Mouse (Mus musculus): ENCODE measurements around the gene Slc6a2. TPM values are rescaled to one million over a fixed set of nuclear protein-coding genes. Genes with fewer than 3 reads are reported as not detected.

Slc6a2 gene
- polyA plus RNA-seq (2021): not detected

GRCm38 (mm10) chr8:92959779-92960178 lies at the start of gene Slc6a2:
Gene Slc6a2, plus strand, starts transcription at chr8:92960079.
- in situ Hi-C loops (cut with MboI; ENCODE audit: low pct_unique_long_range_greater_than_20kb): no loop called here
- POLR2A ChIA-PET: interaction anchor here (0.6 kb wide), 1 partner anchor 314 kb away, joined by 3 read pairs; no protein-coding TSS in a partner anchor
- ATAC-seq: no peak
- H3K27me3 ChIP-seq: peaks cover 37% of the 10 kb centered on the region
- CTCF ChIA-PET: no interaction called here
- no peak for DNase-seq (ENCODE audit: low read depth, low spot score)
- no peak for TF ChIP-seq CTCF (IDR thresholded peaks at IDR 0.05)

GRCm38 (mm10) chr8:92911477-92911876 lies 48.4 kb upstream of the Slc6a2 start:
- no peak for DNase-seq (ENCODE audit: low read depth, low spot score)
- no peak for ATAC-seq
- in situ Hi-C loops (cut with MboI; ENCODE audit: low pct_unique_long_range_greater_than_20kb): no loop called here
- no peak for TF ChIP-seq CTCF (IDR thresholded peaks at IDR 0.05)
- no peaks in the 10 kb centered on the region for H3K27me3 ChIP-seq
- POLR2A ChIA-PET: no interaction called here
- CTCF ChIA-PET: no interaction called here

- H3K27me3 ChIP-seq: no peaks in the 10 kb centered on the region
- CTCF ChIA-PET: no interaction called here
- ATAC-seq (no peak), DNase-seq (ENCODE audit: low read depth, low spot score) (no peak)
- POLR2A ChIA-PET: no interaction called here
- in situ Hi-C loops (cut with MboI; ENCODE audit: low pct_unique_long_range_greater_than_20kb): no loop called here
- TF ChIP-seq CTCF (IDR thresholded peaks at IDR 0.05): no peak
Observed at GRCm38 (mm10) chr8:92913396-92913795, 46.5 kb upstream of the Slc6a2 start.

GRCm38 (mm10) chr8:92916082-92916481 lies 43.8 kb upstream of the Slc6a2 start:
- ChIA-PET POLR2A (no interaction called here), CTCF (interaction anchor here (0.8 to 1.1 kb wide), 2 partner anchors 39 to 63 kb away, joined by 3 read pairs; no protein-coding TSS in a partner anchor)
- no peaks in the 10 kb centered on the region for H3K27me3 ChIP-seq
- DNase-seq (ENCODE audit: low read depth, low spot score) (no peak), ATAC-seq (no peak)
- TF ChIP-seq CTCF (IDR thresholded peaks at IDR 0.05): no peak
- in situ Hi-C loops (cut with MboI; ENCODE audit: low pct_unique_long_range_greater_than_20kb): no loop called here

- CTCF ChIA-PET: interaction anchor here (0.9 to 1.6 kb wide), 2 partner anchors 34 to 104 kb away, joined by 3 to 5 read pairs; no protein-coding TSS in a partner anchor
- H3K27me3 ChIP-seq: no peaks in the 10 kb centered on the region
- DNase-seq (ENCODE audit: low read depth, low spot score) (no peak), ATAC-seq (no peak)
- TF ChIP-seq CTCF (IDR thresholded peaks at IDR 0.05): no peak
- in situ Hi-C loops (cut with MboI; ENCODE audit: low pct_unique_long_range_greater_than_20kb): no loop called here
- POLR2A ChIA-PET: no interaction called here
Observed at GRCm38 (mm10) chr8:92921768-92922167, 38.1 kb upstream of the Slc6a2 start.

- no peak for DNase-seq (ENCODE audit: low read depth, low spot score)
- H3K27me3 ChIP-seq: no peaks in the 10 kb centered on the region
- in situ Hi-C loops (cut with MboI; ENCODE audit: low pct_unique_long_range_greater_than_20kb): no loop called here
- POLR2A ChIA-PET: no interaction called here
- TF ChIP-seq CTCF (IDR thresholded peaks at IDR 0.05): no peak
- ATAC-seq: no peak
- CTCF ChIA-PET: interaction anchor here (1.1 kb wide), 2 partner anchors 11 to 64 kb away, joined by 3 to 4 read pairs; no protein-coding TSS in a partner anchor
Observed at GRCm38 (mm10) chr8:92928986-92929385, 30.9 kb upstream of the Slc6a2 start.

GRCm38 (mm10) chr8:92938056-92938455 lies 21.8 kb upstream of the Slc6a2 start:
- ATAC-seq (no peak), DNase-seq (ENCODE audit: low read depth, low spot score) (no peak)
- TF ChIP-seq CTCF (IDR thresholded peaks at IDR 0.05): no peak
- ChIA-PET CTCF (interaction anchor here (1.1 kb wide), 1 partner anchor 18 kb away, joined by 3 read pairs; no protein-coding TSS in a partner anchor), POLR2A (interaction anchor here (0.7 kb wide), 1 partner anchor 187 kb away, joined by 4 read pairs; no protein-coding TSS in a partner anchor)
- H3K27me3 ChIP-seq: no peaks in the 10 kb centered on the region
- in situ Hi-C loops (cut with MboI; ENCODE audit: low pct_unique_long_range_greater_than_20kb): no loop called here

- TF ChIP-seq CTCF (IDR thresholded peaks at IDR 0.05): no peak
- POLR2A ChIA-PET: no interaction called here
Observed at GRCm38 (mm10) chr8:92949071-92949470, 10.8 kb upstream of the Slc6a2 start.

GRCm38 (mm10) chr8:92950639-92951371 lies 9.1 kb upstream of the Slc6a2 start:
- ATAC-seq (no peak), DNase-seq (ENCODE audit: low read depth, low spot score) (no peak)
- ChIA-PET POLR2A (no interaction called here), CTCF (no interaction called here)
- TF ChIP-seq CTCF (IDR thresholded peaks at IDR 0.05): no peak
- peaks cover 2% of the 10 kb centered on the region for H3K27me3 ChIP-seq
- in situ Hi-C loops (cut with MboI; ENCODE audit: low pct_unique_long_range_greater_than_20kb): no loop called here

More at GRCm38 (mm10) chr8:92949071-92949470, 10.8 kb upstream of the Slc6a2 start:
- DNase-seq (ENCODE audit: low read depth, low spot score) (no peak), ATAC-seq (no peak)
- CTCF ChIA-PET: no interaction called here
- in situ Hi-C loops (cut with MboI; ENCODE audit: low pct_unique_long_range_greater_than_20kb): no loop called here
- H3K27me3 ChIP-seq: peaks cover 6% of the 10 kb centered on the region

GRCm38 (mm10) chr8:92954044-92954443 lies 5.8 kb upstream of the Slc6a2 start:
- DNase-seq (ENCODE audit: low read depth, low spot score) (no peak), ATAC-seq (no peak)
- in situ Hi-C loops (cut with MboI; ENCODE audit: low pct_unique_long_range_greater_than_20kb): no loop called here
- TF ChIP-seq CTCF (IDR thresholded peaks at IDR 0.05): no peak
- POLR2A ChIA-PET: no interaction called here
- CTCF ChIA-PET: no interaction called here
- H3K27me3 ChIP-seq: peaks cover 12% of the 10 kb centered on the region

- CTCF ChIA-PET: no interaction called here
- no peak for ATAC-seq
- in situ Hi-C loops (cut with MboI; ENCODE audit: low pct_unique_long_range_greater_than_20kb): no loop called here
- POLR2A ChIA-PET: no interaction called here
- DNase-seq (ENCODE audit: low read depth, low spot score): no peak
- TF ChIP-seq CTCF (IDR thresholded peaks at IDR 0.05): no peak
- peaks cover 37% of the 10 kb centered on the region for H3K27me3 ChIP-seq
Observed at GRCm38 (mm10) chr8:92960451-92960911, 602 bp downstream of the Slc6a2 start.
